Mouse (Mus musculus) Patski (cell line): ENCODE measurements around the gene Atg3. TPM values are rescaled to one million over a fixed set of nuclear protein-coding genes. Genes with fewer than 3 reads are reported as not detected.

Experiments
- ATAC-seq: fragments of 100-300 bp; one replicate; pipeline ENCODE4 v1.8.0; 2021
- CTCF ChIA-PET: fragments of 350-600 bp; sonication (Branson Sonifier 250); formaldehyde crosslinking; loops from one replicate; lab custom pipeline; 2022; ENCODE audit warnings: inconsistent platforms; lab: Charles Lee
- POLR2A ChIA-PET: fragments of 350-600 bp; sonication (Branson Sonifier 250); formaldehyde crosslinking; loops from one replicate; lab custom pipeline; 2022; ENCODE audit warnings: antibody characterized with exemption, inconsistent platforms; lab: Charles Lee
- DNase-seq: peaks from one replicate; pipeline ENCODE4 v3.0.0-alpha.2; 2011; ENCODE audit warnings: low read depth, low spot score
- H3K27me3 ChIP-seq: fragments of 371-371 bp; one replicate; pipeline ENCODE4 v1.5.1; 2021
- CTCF ChIP-seq: fragments of 100-300 bp; IDR thresholded peaks from one replicate; pipeline ENCODE4 v1.5.1; 2021
- in situ Hi-C: fragments of 300-500 bp; cut with MboI; formaldehyde crosslinking; loops from 3 replicates; pipeline ENCODE4 v1.11.1; 2018; ENCODE audit warnings: low pct_unique_long_range_greater_than_20kb, mixed read lengths
- polyA plus RNA-seq: library from polyadenylated mRNA; unstranded; gene quantifications from one replicate; pipeline ENCODE4 v1.2.3, GENCODE M21; 2021

Atg3 gene
- polyA plus RNA-seq, 1 experiment from 2014 or later, result 44.2 TPM

DNA sequence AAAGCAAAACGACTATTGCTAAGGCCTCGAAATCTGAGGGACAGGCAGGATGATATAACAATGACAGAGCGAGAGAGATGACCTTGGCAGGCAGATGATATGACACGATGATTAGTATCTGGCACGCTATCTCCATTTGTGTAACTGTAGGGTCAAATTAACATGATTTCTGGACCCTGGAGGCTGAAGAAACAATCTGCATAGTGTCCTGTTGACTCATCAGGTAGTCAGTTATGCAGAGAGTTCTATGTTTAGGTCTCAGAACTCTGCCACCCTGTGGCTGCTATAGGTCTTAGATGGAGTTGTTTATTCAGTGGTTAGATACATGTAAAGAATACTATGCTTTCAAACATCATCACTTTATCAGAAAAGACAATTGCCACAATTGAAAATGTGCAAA is 16.9 kb upstream of the Atg3 start:
- DNase-seq (no peak), ATAC-seq (peak; percentile 90)
- peak; percentile 61 for TF ChIP-seq CTCF
- H3K27me3 ChIP-seq, result no peaks in the 10 kb centered on the region
- ChIA-PET CTCF (interaction anchor here (1.0 to 3.2 kb wide), 11 partner anchors 9 to 412 kb away, joined by 3 to 19 read pairs (median 4); no protein-coding TSS in a partner anchor), POLR2A (interaction anchor here (0.8 kb wide), 1 partner anchor 40 kb away, joined by 3 read pairs; no protein-coding TSS in a partner anchor)
- in situ Hi-C loops, result loop anchor here (5.0 to 10.0 kb wide), 3 partner anchors 49 to 657 kb away; partner anchors contain the start of gene Ccdc80

GRCm38 (mm10) chr16:45142565-45142964 is 16.0 kb upstream of the Atg3 start:
- ATAC-seq, result no peak
- POLR2A ChIA-PET, result interaction anchor here (0.7 kb wide), 1 partner anchor 500 kb away, joined by 3 read pairs; no protein-coding TSS in a partner anchor
- no peaks in the 10 kb centered on the region for H3K27me3 ChIP-seq
- no peak for DNase-seq
- in situ Hi-C loops, result loop anchor here (5.0 to 10.0 kb wide), 3 partner anchors 50 to 658 kb away; partner anchors contain the start of gene Ccdc80
- peak; percentile 46 for TF ChIP-seq CTCF
- CTCF ChIA-PET, result interaction anchor here (0.7 to 3.2 kb wide), 7 partner anchors 9 to 417 kb away, joined by 3 to 19 read pairs (median 4); no protein-coding TSS in a partner anchor

DNA sequence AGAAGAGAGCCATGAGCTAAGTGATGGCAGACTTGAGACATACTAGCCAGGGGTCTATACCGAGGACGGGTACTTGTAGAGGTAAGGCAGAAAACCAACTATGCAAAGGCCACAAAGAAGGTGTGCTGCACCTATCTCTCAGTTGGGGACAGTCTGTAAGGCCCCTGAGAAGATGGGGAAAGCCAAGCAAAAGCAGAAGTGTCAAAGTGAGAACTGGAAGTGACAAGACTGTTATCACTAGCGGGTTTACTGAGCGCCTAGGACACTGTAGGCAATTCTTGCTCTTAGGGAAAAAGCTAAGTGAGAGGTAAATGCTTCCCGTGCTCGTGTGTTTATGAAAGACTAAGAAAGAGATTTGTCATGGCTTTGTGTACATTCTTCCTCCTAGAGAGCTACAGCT is 13.5 kb upstream of the Atg3 start:
- DNase-seq (no peak), ATAC-seq (no peak)
- ChIA-PET CTCF (interaction anchor here (0.8 to 1.3 kb wide), 2 partner anchors 10 to 35 kb away, joined by 3 read pairs; no protein-coding TSS in a partner anchor), POLR2A (interaction anchor here (1.1 kb wide), 1 partner anchor 10 kb away, joined by 3 read pairs; no protein-coding TSS in a partner anchor)
- no peaks in the 10 kb centered on the region for H3K27me3 ChIP-seq
- in situ Hi-C loops, result loop anchor here (10.0 kb wide), 1 partner anchor 660 kb away; no protein-coding TSS in a partner anchor
- no peak for TF ChIP-seq CTCF

DNA sequence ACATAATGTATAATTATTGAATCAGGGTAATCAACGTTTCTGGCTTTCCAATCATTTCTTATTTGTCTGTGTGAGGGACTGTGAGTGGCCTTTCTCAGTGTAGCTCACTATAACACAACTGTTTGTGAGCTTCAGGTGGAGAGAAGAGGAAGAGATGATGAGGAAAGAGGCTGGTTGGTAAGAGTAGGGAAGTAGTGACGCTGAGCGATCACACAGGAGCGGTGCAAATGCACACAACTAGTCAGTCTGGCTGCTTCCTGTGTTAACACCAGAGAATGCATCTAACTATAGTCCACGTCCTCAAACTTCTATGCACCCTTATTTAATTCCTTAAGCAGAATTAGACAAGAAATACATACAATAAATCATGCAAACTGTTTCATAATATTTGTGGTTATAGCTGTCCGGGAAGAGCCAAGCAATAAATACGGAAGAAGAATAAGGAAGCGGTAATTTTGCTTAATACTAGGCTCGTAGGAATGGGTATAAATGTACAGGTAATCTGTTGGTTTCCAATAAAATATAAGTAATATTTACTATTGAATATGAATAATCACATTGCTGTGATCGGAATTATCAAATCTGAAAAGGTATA is 10.0 kb upstream of the Atg3 start:
- no peak for TF ChIP-seq CTCF
- in situ Hi-C loops, result loop anchor here (10.0 kb wide), 1 partner anchor 664 kb away; no protein-coding TSS in a partner anchor
- POLR2A ChIA-PET, result no interaction called here

DNA sequence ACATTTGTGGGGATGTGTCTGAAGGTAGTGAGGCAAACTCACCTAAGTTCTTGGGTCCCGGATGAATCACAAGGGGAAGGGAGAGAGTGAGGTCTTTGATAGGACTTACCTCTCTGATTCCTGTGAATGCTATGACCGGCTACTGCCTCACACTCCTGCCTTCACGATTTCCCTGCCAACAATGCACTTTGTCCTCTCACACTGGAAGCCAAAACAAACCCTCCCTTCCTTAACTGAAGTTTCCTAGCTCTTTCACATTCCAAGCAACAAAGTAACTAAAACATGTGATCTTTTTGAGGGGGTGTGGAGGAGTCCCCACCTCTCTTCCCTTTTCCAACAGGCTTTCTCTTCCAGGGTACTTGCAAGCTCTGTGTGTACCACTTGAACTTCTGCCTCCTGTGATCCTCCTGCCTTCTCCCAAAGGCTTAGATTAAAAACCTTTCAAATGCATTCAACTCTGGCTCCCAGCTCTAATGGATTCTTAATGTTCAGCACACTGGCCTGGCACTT is 3.8 kb upstream of the Atg3 start:
- no peaks in the 10 kb centered on the region for H3K27me3 ChIP-seq
- TF ChIP-seq CTCF, result no peak

More for the DNA sequence above, 10.0 kb upstream of the Atg3 start:
- no peaks in the 10 kb centered on the region for H3K27me3 ChIP-seq
- DNase-seq (no peak), ATAC-seq (no peak)
- CTCF ChIA-PET, result interaction anchor here (4.4 kb wide), 1 partner anchor 8 kb away, joined by 16 read pairs; no protein-coding TSS in a partner anchor

DNA sequence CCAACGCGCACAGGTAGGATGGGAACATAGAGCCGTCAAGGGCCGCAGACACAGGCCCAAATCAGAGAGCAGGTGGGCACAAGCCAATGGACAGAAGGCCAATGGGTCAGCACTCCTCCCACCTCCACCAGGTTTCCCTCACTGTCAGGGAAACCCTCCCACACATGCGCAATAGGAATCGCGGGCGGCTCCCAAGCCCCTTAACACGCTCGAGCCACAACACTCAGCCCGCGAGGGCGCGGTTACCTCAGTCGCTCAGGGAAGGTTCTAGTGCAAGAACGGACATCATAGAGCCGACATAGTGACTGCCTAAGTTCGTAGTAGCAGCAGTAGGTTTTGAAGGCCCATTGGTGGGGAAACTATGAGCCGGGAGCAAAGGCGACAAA is 456 bp upstream of the Atg3 start:
- no peaks in the 10 kb centered on the region for H3K27me3 ChIP-seq

More for the DNA sequence above, 3.8 kb upstream of the Atg3 start:
- ChIA-PET CTCF (interaction anchor here (1.4 to 3.7 kb wide), 3 partner anchors 10 to 32 kb away, joined by 3 to 19 read pairs (median 3); no protein-coding TSS in a partner anchor), POLR2A (interaction anchor here (1.0 kb wide), 1 partner anchor 10 kb away, joined by 3 read pairs; no protein-coding TSS in a partner anchor)
- DNase-seq (no peak), ATAC-seq (no peak)
- in situ Hi-C loops, result loop anchor here (25.0 kb wide), 1 partner anchor 1017 kb away; the partner anchor contains the start of genes Atp6v1a and Naa50

GRCm38 (mm10) chr16:45159389-45159716 is 768 bp downstream of the Atg3 start:
- ChIA-PET POLR2A (interaction anchor here (1.6 kb wide), 1 partner anchor 18 kb away, joined by 3 read pairs; no protein-coding TSS in a partner anchor), CTCF (interaction anchor here (0.8 kb wide), 1 partner anchor 14 kb away, joined by 3 read pairs; no protein-coding TSS in a partner anchor)
- in situ Hi-C loops, result loop anchor here (25.0 kb wide), 1 partner anchor 1022 kb away; the partner anchor contains the start of genes Atp6v1a and Naa50
- TF ChIP-seq CTCF, result no peak
- no peaks in the 10 kb centered on the region for H3K27me3 ChIP-seq
- DNase-seq, result no peak
- peak; percentile 2 for ATAC-seq

More for the DNA sequence above, 456 bp upstream of the Atg3 start:
- TF ChIP-seq CTCF, result no peak
- ATAC-seq, result peak; percentile 69
- ChIA-PET POLR2A (interaction anchor here (1.6 kb wide), 1 partner anchor 19 kb away, joined by 3 read pairs; no protein-coding TSS in a partner anchor), CTCF (no interaction called here)
- no peak for DNase-seq
- in situ Hi-C loops, result loop anchor here (25.0 kb wide), 1 partner anchor 1021 kb away; the partner anchor contains the start of genes Atp6v1a and Naa50

DNA sequence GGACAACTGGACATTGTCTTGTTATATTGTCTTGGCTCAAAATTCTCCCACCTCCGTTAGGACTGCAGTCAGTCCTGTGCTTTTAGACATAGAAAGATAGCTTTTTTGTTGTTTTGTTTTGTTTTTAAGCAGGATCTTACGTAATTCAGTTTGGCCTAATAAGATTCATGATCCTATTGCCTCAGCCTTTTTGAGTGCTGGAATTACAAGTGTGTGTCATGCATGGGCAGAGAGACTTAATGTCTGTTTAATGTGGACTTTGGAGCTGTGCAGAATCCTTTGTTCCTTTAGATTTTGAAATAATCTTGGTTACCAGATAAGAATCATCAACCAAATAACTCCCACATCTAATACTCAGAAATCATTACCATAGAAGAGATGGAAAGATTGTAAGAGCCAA is 20.0 kb downstream of the Atg3 start:
- ChIA-PET POLR2A (no interaction called here), CTCF (interaction anchor here (0.8 to 0.9 kb wide), 2 partner anchors 10 to 13 kb away, joined by 3 to 4 read pairs; no protein-coding TSS in a partner anchor)
- DNase-seq, result no peak
- in situ Hi-C loops, result no loop called here
- no peaks in the 10 kb centered on the region for H3K27me3 ChIP-seq
- TF ChIP-seq CTCF, result no peak
- peak; percentile 54 for ATAC-seq

GRCm38 (mm10) chr16:45181824-45182223 is 23.2 kb downstream of the Atg3 start:
- ChIA-PET POLR2A (no interaction called here), CTCF (no interaction called here)
- DNase-seq (no peak), ATAC-seq (no peak)
- TF ChIP-seq CTCF, result no peak
- H3K27me3 ChIP-seq, result no peaks in the 10 kb centered on the region
- in situ Hi-C loops, result no loop called here

DNA sequence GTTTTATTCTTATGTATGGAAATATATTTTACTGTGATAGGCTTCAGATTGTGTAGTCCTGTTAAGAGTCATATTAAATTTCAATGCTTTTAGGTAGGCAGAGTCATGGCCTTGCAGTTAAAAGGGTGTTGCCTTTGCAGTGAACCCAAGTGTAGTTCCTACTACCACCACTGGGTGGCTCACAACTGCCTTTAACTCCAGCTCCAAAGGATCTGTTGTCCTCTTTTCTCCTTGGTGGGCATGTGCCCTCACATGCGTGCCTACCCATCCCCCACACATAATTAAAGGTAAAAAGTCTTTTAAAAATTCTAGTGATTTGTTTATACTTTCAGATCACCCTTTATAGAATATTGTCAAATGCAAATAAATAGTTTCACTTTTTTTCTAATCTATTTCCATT is 34.0 kb downstream of the Atg3 start:
- POLR2A ChIA-PET, result no interaction called here
- CTCF ChIA-PET, result interaction anchor here (0.8 to 5.1 kb wide), 4 partner anchors 16 to 438 kb away, joined by 3 to 25 read pairs (median 6); no protein-coding TSS in a partner anchor
- DNase-seq (no peak), ATAC-seq (no peak)
- in situ Hi-C loops, result no loop called here
- H3K27me3 ChIP-seq, result no peaks in the 10 kb centered on the region
- TF ChIP-seq CTCF, result peak; percentile 86
